Mouse (Mus musculus) mouse embryonic stem cell (cell line): ENCODE measurements around the gene Brinp2.

Experiments used
- in situ Hi-C, 2 experiments: fragments of 300-500 bp; cut with MboI; formaldehyde crosslinking; loops; 1 replicate in 1 of 2; 3 replicates in 1 of 2; pipeline ENCODE4 v1.14.3; 2019 to 2020; ENCODE audit warnings: low sequenced_read_pairs in 2 of 2, low pct_unique_long_range_greater_than_20kb in 1 of 2, mixed read lengths in 1 of 2; ENCODE audit not compliant: unreplicated experiment in 1 of 2

The Brinp2 gene

GRCm38 (mm10) chr1:158244016-158244415, 112.1 kb downstream of the Brinp2 start:
- in situ Hi-C loops = no loop called here

DNA sequence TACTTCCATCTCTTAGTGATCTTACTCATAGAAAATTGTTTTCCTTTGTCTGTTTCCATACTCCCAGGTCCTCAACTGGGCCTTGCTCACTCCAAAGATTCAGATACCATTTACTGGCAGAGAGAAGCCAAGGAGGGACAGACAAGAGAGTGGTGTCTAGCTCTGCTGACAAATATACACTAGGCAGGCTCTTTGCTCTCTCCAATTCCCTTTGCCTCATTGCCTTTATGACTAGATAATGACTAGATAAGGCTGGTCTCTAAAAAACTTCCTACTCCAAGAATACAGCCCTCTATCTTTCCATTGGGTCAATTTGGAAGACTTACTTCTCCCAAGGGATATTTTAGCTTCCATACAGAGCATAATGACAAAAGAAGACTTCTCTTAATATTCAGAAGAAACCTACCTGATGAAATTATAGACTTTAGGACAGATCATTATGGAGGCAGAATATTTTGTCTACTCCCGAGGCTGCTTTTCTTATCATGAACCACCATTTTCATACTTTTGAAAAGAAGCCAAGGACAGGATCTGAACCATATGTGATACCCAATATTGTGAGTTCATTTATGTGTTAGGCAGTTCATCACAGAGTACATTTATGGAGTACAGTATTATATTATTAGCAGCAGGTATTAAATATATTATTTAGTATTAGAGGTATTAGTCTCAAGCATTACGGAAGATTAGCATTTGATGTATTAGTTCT, 114.1 kb downstream of the Brinp2 start:
- in situ Hi-C loops = no loop called here

DNA sequence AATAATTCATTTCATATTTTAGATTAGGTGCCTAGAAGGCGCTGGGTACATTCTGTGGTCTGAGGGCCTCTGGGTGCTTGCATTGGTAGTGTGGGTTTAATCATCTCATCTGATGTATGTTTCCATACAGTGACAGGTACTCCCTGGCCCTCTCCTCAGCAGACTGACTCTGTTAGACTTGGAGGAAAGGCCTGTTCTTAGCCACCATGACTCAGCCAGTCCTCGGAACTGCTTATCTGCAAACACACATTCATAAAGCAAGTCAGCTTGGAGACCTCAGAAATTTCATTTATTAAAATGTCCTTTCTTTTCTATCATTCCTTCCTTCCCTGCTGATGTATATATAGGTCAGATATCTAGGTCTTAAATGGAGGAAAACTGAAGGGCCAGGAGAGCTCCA, 116.3 kb downstream of the Brinp2 start:
- in situ Hi-C loops = no loop called here

- in situ Hi-C loops = no loop called here
Measured at GRCm38 (mm10) chr1:158238722-158239121, 117.4 kb downstream of the Brinp2 start.

- in situ Hi-C loops = no loop called here
Measured at GRCm38 (mm10) chr1:158228687-158229224, 127.4 kb downstream of the Brinp2 start.

DNA sequence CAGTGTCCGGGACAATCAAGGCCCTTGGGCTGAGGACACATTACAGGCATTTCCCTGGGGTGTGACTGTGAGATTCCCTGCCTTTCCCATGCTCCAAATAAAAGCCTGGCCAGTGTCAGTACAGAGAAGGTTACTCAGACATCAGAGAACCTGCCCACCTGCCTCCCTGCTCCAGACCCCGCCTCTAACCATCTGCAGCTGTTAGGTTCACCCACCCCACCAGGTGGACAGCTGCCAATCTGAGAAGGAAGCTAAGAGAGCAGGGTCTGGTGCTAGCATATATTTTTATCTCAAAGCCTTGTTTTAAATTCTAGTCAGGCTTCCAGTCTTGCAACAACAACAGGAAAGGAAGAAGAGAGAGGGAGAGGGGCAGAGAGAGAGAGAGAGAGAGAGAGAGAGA, 128.9 kb downstream of the Brinp2 start:
- in situ Hi-C loops = no loop called here

GRCm38 (mm10) chr1:158226689-158227088, 129.4 kb downstream of the Brinp2 start:
- in situ Hi-C loops = no loop called here

GRCm38 (mm10) chr1:158221048-158221447, 135.1 kb downstream of the Brinp2 start:
- in situ Hi-C loops = no loop called here

DNA sequence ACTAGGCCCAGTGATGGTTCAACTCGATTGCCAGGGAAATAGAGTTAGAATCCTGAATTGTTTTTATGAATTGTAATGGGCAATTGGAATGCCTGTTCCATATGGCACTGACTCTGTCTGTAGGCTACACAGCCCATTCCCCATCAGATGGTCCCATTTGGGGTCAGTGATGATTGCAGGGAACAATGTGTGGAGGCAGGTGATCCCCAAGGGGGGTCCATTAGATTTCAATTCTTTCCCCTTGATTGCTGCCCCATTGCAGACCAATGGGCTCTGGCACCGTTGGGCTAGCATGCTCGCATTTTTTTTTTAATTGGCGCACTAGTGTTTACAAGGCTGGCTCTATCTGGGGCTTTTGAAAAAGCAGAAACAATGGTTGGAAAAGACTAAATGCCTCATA, 136.0 kb downstream of the Brinp2 start:
- in situ Hi-C loops = no loop called here

- in situ Hi-C loops = no loop called here
Measured at GRCm38 (mm10) chr1:158218750-158219149, 137.4 kb downstream of the Brinp2 start.

GRCm38 (mm10) chr1:158218294-158218693, 137.8 kb downstream of the Brinp2 start:
- in situ Hi-C loops = no loop called here

GRCm38 (mm10) chr1:158215581-158215980, 140.5 kb downstream of the Brinp2 start:
- in situ Hi-C loops = no loop called here

GRCm38 (mm10) chr1:158214743-158215142, 141.4 kb downstream of the Brinp2 start:
- in situ Hi-C loops = no loop called here

- in situ Hi-C loops = no loop called here
Measured at GRCm38 (mm10) chr1:158213736-158214135, 142.4 kb downstream of the Brinp2 start.

GRCm38 (mm10) chr1:158207620-158208019, 148.5 kb downstream of the Brinp2 start:
- in situ Hi-C loops = no loop called here

DNA sequence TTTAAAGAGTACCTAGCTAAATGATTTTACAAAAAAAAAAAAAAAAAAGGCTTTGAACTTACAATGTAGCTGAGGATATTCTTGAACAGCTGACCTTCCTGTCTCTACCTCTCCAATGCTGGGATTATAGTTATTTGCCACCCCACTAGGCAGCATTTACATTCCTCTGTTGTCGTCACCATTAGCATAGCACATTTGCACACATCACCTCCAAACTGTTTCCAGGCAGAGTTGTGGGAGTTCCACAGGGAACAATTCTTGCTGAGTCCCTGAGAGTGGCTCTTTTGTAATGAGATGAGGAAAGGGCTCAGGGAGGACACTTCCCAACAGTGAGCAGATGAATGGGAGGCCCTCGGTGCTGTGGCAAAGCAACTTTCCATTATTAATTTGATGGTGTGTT, 153.2 kb downstream of the Brinp2 start:
- in situ Hi-C loops = no loop called here
